Comparison of ENCODE assay signal across 9 mouse cellular contexts in genomic region chr13:9467216-9467615, GRCm38 (mm10).
DNase-seq lines count a peak whose midpoint lies in the region; ATAC-seq and TF ChIP-seq lines count a peak whose summit lies in the region.
"Had no signal": no experiment of that assay in that cellular context is flagged by ENCODE, and none has a peak within 500 bp of the region (broad histone marks: within the 10 kb centered on the region; RNA-seq: fewer than 3 reads in every experiment).

No protein-coding gene starts in this region.

- no peaks in the 10 kb centered on the region for H3K27me3 ChIP-seq in forebrain, embryonic 13.5 days
- no peaks in the 10 kb centered on the region for H3K27me3 ChIP-seq in liver, embryonic 14.5 days (ENCODE audit: control insufficient read depth, insufficient read depth, low read length)
- H3K27me3 ChIP-seq: hindbrain, embryonic 15.5 days had no signal

- DNase-seq in cerebellum, adult 11-12 months = no peak
- peak; percentile 41 to 60 for DNase-seq in CD8-positive naive resting alpha-beta T cell, adult 2 months (ENCODE audit: low read depth in 2 of 2, low spot score in 2 of 2)
- DNase-seq in brain, embryonic 14.5 days (ENCODE audit: low read depth) = peak; percentile 78
- peak; percentile 76 for DNase-seq in kidney, adult 9 months
- peak; percentile 40 to 42 (median 41) for DNase-seq in liver, embryonic 14.5 days (ENCODE audit: low read depth in 3 of 3, low spot score in 3 of 3)
- peak; percentile 36 for DNase-seq in right cerebral cortex, postnatal 14 days

- TF ChIP-seq POLR2A in brain, embryonic 14.5 days (IDR thresholded peaks at IDR 0.05; ENCODE audit: borderline replicate concordance, extremely low read depth, insufficient read depth, insufficient read length, poor library complexity, severe bottlenecking) = no peak

- H3K4me2 ChIP-seq in forebrain, embryonic 13.5 days = no peak overlapping the region
- no peak overlapping the region for H3K4me2 ChIP-seq in liver, embryonic 14.5 days (ENCODE audit: low read depth)
- H3K4me2 ChIP-seq: hindbrain, embryonic 15.5 days had no signal

- no peaks in the 10 kb centered on the region for H3K36me3 ChIP-seq in forebrain, embryonic 13.5 days (ENCODE audit: poor library complexity, severe bottlenecking)
- H3K36me3 ChIP-seq in liver, embryonic 14.5 days (replicated peaks; ENCODE audit: control insufficient read depth, insufficient read depth, low read depth) = no peaks in the 10 kb centered on the region
- H3K36me3 ChIP-seq: hindbrain, embryonic 15.5 days had no signal

- peak; percentile 60; the same call in 1 of the 2 replicates for ATAC-seq in cerebellum, adult (ENCODE audit: insufficient number of reproducible peaks, low FRiP score, low TSS enrichment)
- ATAC-seq in forebrain, embryonic 13.5 days = peak; percentile 50
- ATAC-seq in liver, embryonic 14.5 days (ENCODE audit: insufficient read depth) = no peak

- no peak overlapping the region for H3K9ac ChIP-seq in forebrain, embryonic 13.5 days
- no peak overlapping the region for H3K9ac ChIP-seq in liver, embryonic 14.5 days (replicated peaks)
- H3K9ac ChIP-seq: hindbrain, embryonic 15.5 days had no signal

- TF ChIP-seq EP300 in liver, embryonic 14.5 days (IDR thresholded peaks at IDR 0.05; ENCODE audit: low read depth) = no peak

- TF ChIP-seq CTCF in brain, embryonic 14.5 days (IDR thresholded peaks at IDR 0.05; ENCODE audit: borderline replicate concordance, extremely low read depth, insufficient read depth, insufficient read length) = peak; percentile 44; the same call in 1 of the 2 replicates
- TF ChIP-seq CTCF in liver, embryonic 14.5 days (IDR thresholded peaks at IDR 0.05; ENCODE audit: low read depth) = peak; percentile 73

- no peak overlapping the region for H3K27ac ChIP-seq in forebrain, embryonic 13.5 days
- H3K27ac ChIP-seq in liver, embryonic 14.5 days = no peak overlapping the region
- H3K27ac ChIP-seq: hindbrain, embryonic 15.5 days had no signal

- no peaks in the 10 kb centered on the region for H3K9me3 ChIP-seq in forebrain, embryonic 13.5 days (replicated peaks)
- H3K9me3 ChIP-seq in liver, embryonic 14.5 days (ENCODE audit: control insufficient read depth, low read length) = no peaks in the 10 kb centered on the region
- H3K9me3 ChIP-seq: hindbrain, embryonic 15.5 days had no signal

- WGBS in forebrain, embryonic 13.5 days = 45% methylated on average over 1 of the region's 1 CpGs
- 0% methylated on average over 1 of the region's 1 CpGs for WGBS in liver, embryonic 14.5 days (ENCODE audit: insufficient replicate concordance)

- no peaks in the 10 kb centered on the region for H3K4me1 ChIP-seq in forebrain, embryonic 13.5 days
- H3K4me1 ChIP-seq in liver, embryonic 14.5 days (replicated peaks; ENCODE audit: control insufficient read depth in 2 of 2, insufficient read depth in 2 of 2, low read length in 1 of 2) = no peaks in the 10 kb centered on the region
- H3K4me1 ChIP-seq: hindbrain, embryonic 15.5 days had no signal

- H3K4me3 ChIP-seq in forebrain, embryonic 13.5 days = no peak overlapping the region
- no peak overlapping the region for H3K4me3 ChIP-seq in liver, embryonic 14.5 days (ENCODE audit: insufficient read depth in 1 of 2, low read depth in 2 of 2, low read length in 2 of 2)
- H3K4me3 ChIP-seq: hindbrain, embryonic 15.5 days had no signal
